Mouse (Mus musculus): ENCODE measurements around the gene Atrnl1.

- TF ChIP-seq CTCF (IDR thresholded peaks at IDR 0.05; ENCODE audit: low read depth, low read length) (no peak), POLR2A (IDR thresholded peaks at IDR 0.05; ENCODE audit: borderline replicate concordance, low read depth, low read length) (no peak)
Observed at GRCm38 (mm10) chr19:57985918-57986900, 375.4 kb downstream of the Atrnl1 start.
